Mouse (Mus musculus) C3H10T1/2 (cell line): Measurements from ENCODE around the gene Insc. TPM values are rescaled to one million over a fixed set of nuclear protein-coding genes. Genes with fewer than 3 reads are reported as not detected.

ENCODE experiments used
- polyA plus RNA-seq, 2 experiments: library from polyadenylated mRNA; unstranded; fragments of >200 nt; fragmentation: generic; extraction: Trizol; gene quantifications; one replicate each; pipeline ENCODE4 v1.2.1; 2012; ENCODE audit warnings: missing spikeins in 2 of 2

Gene Insc
- polyA plus RNA-seq: 1 to 10 TPM in 1 of 2 experiments, under 1 TPM in 1; 0.01 to 6.6 TPM

DNA sequence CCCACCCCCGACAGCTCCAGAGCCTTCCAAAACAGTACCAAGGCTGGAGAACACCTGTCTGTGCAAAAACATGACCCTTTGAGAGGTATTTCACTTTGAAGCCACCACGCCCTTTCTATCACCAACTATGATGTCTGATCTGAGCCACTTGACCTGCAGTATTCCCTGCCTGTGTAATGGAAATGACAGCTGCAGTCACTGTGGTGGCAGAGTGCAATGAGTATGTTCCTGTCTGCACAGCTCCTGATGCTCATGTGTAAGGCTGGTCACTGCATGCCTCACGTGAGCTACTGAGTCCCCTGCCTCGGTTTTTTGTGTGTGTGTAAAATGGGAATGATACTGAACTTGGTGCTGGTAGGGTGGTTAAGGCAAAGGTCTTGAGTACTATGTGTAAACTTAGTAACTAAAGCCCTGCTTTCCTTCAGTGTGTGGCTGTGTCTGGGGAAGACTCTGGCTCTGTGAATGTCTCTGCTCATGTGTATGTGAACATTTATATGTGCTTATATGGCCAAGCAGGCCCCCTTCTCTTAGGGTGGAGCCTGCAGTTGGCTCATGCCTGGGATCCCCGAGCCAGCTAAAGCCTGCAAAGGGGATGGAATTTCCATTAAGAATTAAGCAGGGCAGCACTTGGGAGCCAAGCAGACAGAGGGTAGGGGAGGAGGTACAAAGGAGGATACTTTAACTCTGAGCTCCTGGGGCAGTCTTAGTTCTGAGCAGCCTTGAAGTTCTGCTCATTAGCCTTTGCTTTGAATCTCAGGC lies at the start of gene Insc:
Insc (plus strand) TSS at position 673 of the 759 bp plus-strand sequence.

GRCm38 (mm10) chr7:114718300-114718699 lies 25.2 kb upstream of the Insc start, which contains the start of gene Calcb:
Calcb (plus strand) TSS chr7:114718643.

Other genes starting within 250 kb of the Insc start
- not detected for gene Cyp2r1, start 180.7 kb upstream of the Insc start, polyA plus RNA-seq
- gene Calca, start 107.3 kb upstream of the Insc start, polyA plus RNA-seq: under 1 TPM; 0.11 to 0.13 TPM
- 1 to 10 TPM in 1 of 2 experiments, under 1 TPM in 1; 0.12 to 1.4 TPM for gene Calcb, start 25.1 kb upstream of the Insc start, polyA plus RNA-seq